11 mouse cellular contexts compared by ENCODE assay signal in the genomic region with DNA sequence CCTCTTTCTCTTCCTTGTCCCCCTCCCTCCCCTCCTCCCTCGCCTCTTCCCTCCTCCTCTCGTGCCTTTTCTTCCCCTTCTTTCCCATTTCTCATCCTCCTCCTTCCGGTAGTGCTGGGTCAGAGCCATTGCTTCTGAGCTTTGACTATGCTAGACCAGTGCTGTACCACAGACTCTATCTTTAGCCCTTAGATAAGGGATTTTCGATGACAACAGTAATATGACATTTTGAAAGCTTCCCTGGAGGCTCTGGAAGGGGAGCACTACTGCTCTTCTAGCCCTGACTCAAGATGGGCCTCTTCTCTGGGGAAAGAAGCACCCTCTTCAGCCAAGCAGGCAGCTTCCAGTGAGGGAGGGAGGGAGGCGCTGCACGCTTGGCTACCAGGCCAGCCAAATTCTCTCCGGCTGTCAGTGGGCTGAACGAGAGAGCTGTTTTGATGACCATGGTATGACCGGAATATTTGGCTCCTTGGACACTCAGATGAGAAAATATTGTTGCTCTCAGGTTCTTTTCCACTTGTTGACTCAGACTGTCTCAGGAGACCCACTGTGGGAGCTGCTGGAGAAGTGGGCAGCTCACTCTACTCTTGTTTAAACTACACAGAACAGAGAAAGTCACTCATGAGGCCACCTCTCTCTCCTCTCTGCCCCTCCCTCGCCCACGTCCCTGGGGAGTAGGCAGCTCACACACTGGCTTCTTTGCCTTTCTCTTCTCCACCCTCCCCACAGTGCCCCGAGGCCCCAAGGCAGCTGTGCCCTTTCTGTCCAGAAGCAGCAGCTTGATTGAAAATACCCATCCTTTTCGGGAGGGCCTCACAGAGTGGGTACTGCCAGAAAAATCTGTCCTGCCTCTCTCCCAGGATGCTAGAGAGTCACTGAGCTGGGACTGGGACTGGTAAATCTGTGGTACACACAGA. TPM values are rescaled to one million over a fixed set of nuclear protein-coding genes. Genes with fewer than 3 reads are reported as not detected.
DNase-seq lines count a peak whose midpoint lies in the region; ATAC-seq and TF ChIP-seq lines count a peak whose summit lies in the region.
"Had no signal": no experiment of that assay in that cellular context is flagged by ENCODE, and none has a peak within 500 bp of the region (broad histone marks: within the 10 kb centered on the region; RNA-seq: fewer than 3 reads in every experiment).

No protein-coding gene starts in this region.

- no peak for ATAC-seq in neural tube, embryonic 11.5 days (ENCODE audit: insufficient read depth, low FRiP score, low TSS enrichment)
- ATAC-seq in heart, postnatal 0 days (ENCODE audit: insufficient read depth, low read depth): peak; percentile 24; the same call in 1 of the 2 replicates
- ATAC-seq: lung, postnatal 0 days had no signal

- WGBS in neural tube, embryonic 11.5 days: 62% methylated on average over 13 of the region's 13 CpGs
- WGBS in heart, postnatal 0 days: 25% methylated on average over 13 of the region's 13 CpGs

- no peak overlapping the region for H3K4me2 ChIP-seq in neural tube, embryonic 11.5 days (ENCODE audit: low read depth)
- H3K4me2 ChIP-seq in heart, postnatal 0 days (ENCODE audit: low read depth, low read length): 0 out of 2 replicates have a peak overlapping the region, but pooled peaks have one; percentile 4

- no peaks in the 10 kb centered on the region for H3K36me3 ChIP-seq in neural tube, embryonic 11.5 days (ENCODE audit: control insufficient read depth, insufficient read depth, low read length)
- H3K36me3 ChIP-seq in heart, postnatal 0 days (replicated peaks; ENCODE audit: control insufficient read depth, insufficient read depth, low read length): no peaks in the 10 kb centered on the region

- H3K4me3 ChIP-seq in neural tube, embryonic 11.5 days (ENCODE audit: low read depth, low read length): no peak overlapping the region
- H3K4me3 ChIP-seq in heart, postnatal 0 days (ENCODE audit: low read depth, low read length): no peak overlapping the region

- no peak for TF ChIP-seq EP300 in heart, postnatal 0 days (IDR thresholded peaks at IDR 0.05; ENCODE audit: low read depth)

- 0 out of 2 replicates have a peak, but pooled peaks cover 5% of the 10 kb centered on the region for H3K4me1 ChIP-seq in neural tube, embryonic 11.5 days (ENCODE audit: control insufficient read depth, insufficient read depth, low read length)
- H3K4me1 ChIP-seq in heart, postnatal 0 days (ENCODE audit: control insufficient read depth, insufficient read depth): peaks cover 12% of the 10 kb centered on the region; the same call in 1 of the 2 replicates

- no peaks in the 10 kb centered on the region for H3K9me3 ChIP-seq in neural tube, embryonic 11.5 days (ENCODE audit: control insufficient read depth, low read length)
- H3K9me3 ChIP-seq in heart, postnatal 0 days (replicated peaks; ENCODE audit: control insufficient read depth, low read length): no peaks in the 10 kb centered on the region

- no peak overlapping the region; the same call in 1 of the 2 replicates for H3K27ac ChIP-seq in neural tube, embryonic 11.5 days (ENCODE audit: low read depth, low read length)
- peak overlapping the region; percentile 13 for H3K27ac ChIP-seq in heart, postnatal 0 days (ENCODE audit: low read depth)

- no peak overlapping the region for H3K9ac ChIP-seq in neural tube, embryonic 11.5 days (ENCODE audit: low read length)
- H3K9ac ChIP-seq in heart, postnatal 0 days (replicated peaks; ENCODE audit: low read depth, low read length): no peak overlapping the region

- peak; percentile 47 to 53 for DNase-seq in cerebellum, postnatal 14 days
- DNase-seq in cerebellum, adult 18-20 months: no peak
- peak; percentile 59 for DNase-seq in neural tube, embryonic 11.5 days (ENCODE audit: low spot score)
- no peak for DNase-seq in neural tube, embryonic 10.5 days (ENCODE audit: extremely low spot score, low spot score)
- DNase-seq in heart, postnatal 0 days (ENCODE audit: low spot score): peak; percentile 25
- peak; percentile 51 for DNase-seq in skeletal muscle tissue, adult 2 months (ENCODE audit: low read depth, low spot score)
- no peak for DNase-seq in adrenal gland, adult 2 months
- DNase-seq in kidney, adult 8-10 months: no peak
- DNase-seq: adrenal gland, postnatal 10 days; layer of hippocampus, postnatal 36 days had no signal

- no peak for TF ChIP-seq CTCF in heart, postnatal 0 days (IDR thresholded peaks at IDR 0.05; ENCODE audit: low read depth)

- no peaks in the 10 kb centered on the region for H3K27me3 ChIP-seq in neural tube, embryonic 11.5 days (ENCODE audit: control insufficient read depth, insufficient read depth, low read length)
- H3K27me3 ChIP-seq in heart, postnatal 0 days (ENCODE audit: control insufficient read depth, insufficient read depth, low read length): no peaks in the 10 kb centered on the region

RNA-seq across cellular contexts. Expression of gene Cdkn1a, which starts 28.4 kb away (rescaled TPM):
- 35.0 and 45.3 TPM in 2 replicates for polyA plus RNA-seq in neural tube, embryonic 11.5 days (2014; fragmentation: Nextera tagmentation; extraction: Ambion mirVana)
- total RNA-seq in heart, postnatal 0 days (2014; rRNA removed; ENCODE audit: low replicate concordance): 16.7 and 42.8 TPM in 2 replicates
- polyA plus RNA-seq in heart, postnatal 0 days (2015; fragmentation: Nextera tagmentation; extraction: Ambion mirVana): 48.2 and 48.9 TPM in 2 replicates
- 100 to 1,000 TPM in 1 of 2 experiments, 10 to 100 TPM in 1; 36.4 to 108 TPM for total RNA-seq in adrenal gland, adult 2 months (2021)
- polyA plus RNA-seq in adrenal gland, adult 2 months (2012; rRNA removed): 32.2 and 33.7 TPM in 2 replicates

RNA-seq across cellular contexts. Expression of gene Srsf3, which starts 29.9 kb away (rescaled TPM):
- polyA plus RNA-seq in neural tube, embryonic 11.5 days (2014; fragmentation: Nextera tagmentation; extraction: Ambion mirVana): 784 and 802 TPM in 2 replicates
- total RNA-seq in heart, postnatal 0 days (2014; rRNA removed; ENCODE audit: low replicate concordance): 110 and 151 TPM in 2 replicates
- polyA plus RNA-seq in heart, postnatal 0 days (2015; fragmentation: Nextera tagmentation; extraction: Ambion mirVana): 202 and 238 TPM in 2 replicates
- total RNA-seq in adrenal gland, adult 2 months (2021): 100 to 1,000 TPM in 1 of 2 experiments, 10 to 100 TPM in 1; 94.0 to 149 TPM
- 161 and 183 TPM in 2 replicates for polyA plus RNA-seq in adrenal gland, adult 2 months (2012; rRNA removed)

RNA-seq across cellular contexts. Expression of gene Rab44, which starts 51.6 kb away (rescaled TPM):
- 0.39 and 0.44 TPM in 2 replicates for polyA plus RNA-seq in neural tube, embryonic 11.5 days (2014; fragmentation: Nextera tagmentation; extraction: Ambion mirVana)
- 2.0 TPM in 1 of 2 replicates, not detected in the other for total RNA-seq in heart, postnatal 0 days (2014; rRNA removed; ENCODE audit: low replicate concordance)
- 0.18 and 0.23 TPM in 2 replicates for polyA plus RNA-seq in heart, postnatal 0 days (2015; fragmentation: Nextera tagmentation; extraction: Ambion mirVana)
- under 1 TPM; 0.14 to 0.62 TPM for total RNA-seq in adrenal gland, adult 2 months (2021)
- 0.30 and 0.31 TPM in 2 replicates for polyA plus RNA-seq in adrenal gland, adult 2 months (2012; rRNA removed)
- total RNA-seq: layer of hippocampus, postnatal 36 days had no signal

RNA-seq across cellular contexts. Expression of gene Stk38, which starts 54.6 kb away (rescaled TPM):
- polyA plus RNA-seq in neural tube, embryonic 11.5 days (2014; fragmentation: Nextera tagmentation; extraction: Ambion mirVana): 141 and 145 TPM in 2 replicates
- 49.8 and 50.1 TPM in 2 replicates for total RNA-seq in heart, postnatal 0 days (2014; rRNA removed; ENCODE audit: low replicate concordance)
- 53.7 and 57.3 TPM in 2 replicates for polyA plus RNA-seq in heart, postnatal 0 days (2015; fragmentation: Nextera tagmentation; extraction: Ambion mirVana)
- 10 to 100 TPM; 50.5 to 52.6 TPM for total RNA-seq in adrenal gland, adult 2 months (2021)
- polyA plus RNA-seq in adrenal gland, adult 2 months (2012; rRNA removed): 151 and 161 TPM in 2 replicates

Comparison
In these comparisons a context has a peak if more than half of its experiments do, and no peak if none do; other contexts are left out.
1. DNase-seq: peak in cerebellum, postnatal 14 days (2 of 2), neural tube, embryonic 11.5 days (single experiment), heart, postnatal 0 days (single experiment) and skeletal muscle tissue, adult 2 months (single experiment); none in cerebellum, adult 18-20 months (0 of 2), neural tube, embryonic 10.5 days (single experiment), adrenal gland, adult 2 months (single experiment) and kidney, adult 8-10 months (0 of 2).